Mouse (Mus musculus) heart, embryonic 16.5 days (tissue): Measurements from ENCODE around the gene Plce1. TPM values are rescaled to one million over a fixed set of nuclear protein-coding genes. Genes with fewer than 3 reads are reported as not detected.

Source experiments
- ATAC-seq: fragments of 200-750 bp; cut with Nextera tagmentation; replicated peaks from 2 replicates; pipeline ENCODE4 v1.8.0; 2017; ENCODE audit warnings: moderate number of reproducible peaks; ENCODE audit not compliant: insufficient read depth, low FRiP score; ENCODE audit errors: extremely low read depth
- H3K27ac ChIP-seq: fragments of 300-500 bp; sonication (generic); 2 replicates; pipeline ENCODE4 v1.5.1; 2014; ENCODE audit warnings: mild to moderate bottlenecking, low read length, control low read depth, moderate library complexity
- H3K27me3 ChIP-seq: fragments of 300-500 bp; sonication (generic); 2 replicates; pipeline ENCODE4 v1.6.1; 2014; ENCODE audit warnings: low read length, mixed read lengths; ENCODE audit not compliant: control insufficient read depth, insufficient read depth
- H3K36me3 ChIP-seq: fragments of 300-500 bp; sonication (generic); 2 replicates; pipeline ENCODE4 v1.6.1; 2014; ENCODE audit not compliant: control insufficient read depth, insufficient read depth
- H3K4me1 ChIP-seq: fragments of 300-500 bp; sonication (generic); 2 replicates; pipeline ENCODE4 v1.6.1; 2014; ENCODE audit warnings: low read length, mixed read lengths; ENCODE audit not compliant: control insufficient read depth, insufficient read depth
- H3K4me2 ChIP-seq: fragments of 300-500 bp; sonication (generic); 2 replicates; pipeline ENCODE4 v1.6.1; 2014; ENCODE audit warnings: low read depth, mild to moderate bottlenecking, control low read depth, low read length
- H3K4me3 ChIP-seq: fragments of 300-500 bp; sonication (generic); 2 replicates; pipeline ENCODE4 v1.5.1; 2014; ENCODE audit warnings: mild to moderate bottlenecking, control low read depth, low read length
- H3K9ac ChIP-seq: fragments of 300-500 bp; sonication (generic); 2 replicates; pipeline ENCODE4 v1.6.1; 2014; ENCODE audit warnings: low read length, control low read depth
- H3K9me3 ChIP-seq: fragments of 300-500 bp; sonication (generic); replicated peaks from 2 replicates; pipeline ENCODE4 v1.6.1; 2016; ENCODE audit warnings: low read length; ENCODE audit not compliant: control insufficient read depth
- WGBS: fragments of 180-500 bp; shearing (Covaris S2); extraction: QIAGEN DNeasy Blood & Tissue Kit; methylation state at CpG from one replicate; pipeline ENCODE4 v1.1.7; 2014; 5-methylcytosine and 5-hydroxymethylcytosine counted together
- polyA plus RNA-seq: library from polyadenylated mRNA; unstranded; fragments of >200 nt; fragmentation: Nextera tagmentation; extraction: Ambion mirVana; gene quantifications from 2 replicates; pipeline ENCODE4 v1.2.1, GENCODE M21; 2015

Gene Plce1
- polyA plus RNA-seq, 1 experiment from 2014 or later: 5.8 TPM

DNA sequence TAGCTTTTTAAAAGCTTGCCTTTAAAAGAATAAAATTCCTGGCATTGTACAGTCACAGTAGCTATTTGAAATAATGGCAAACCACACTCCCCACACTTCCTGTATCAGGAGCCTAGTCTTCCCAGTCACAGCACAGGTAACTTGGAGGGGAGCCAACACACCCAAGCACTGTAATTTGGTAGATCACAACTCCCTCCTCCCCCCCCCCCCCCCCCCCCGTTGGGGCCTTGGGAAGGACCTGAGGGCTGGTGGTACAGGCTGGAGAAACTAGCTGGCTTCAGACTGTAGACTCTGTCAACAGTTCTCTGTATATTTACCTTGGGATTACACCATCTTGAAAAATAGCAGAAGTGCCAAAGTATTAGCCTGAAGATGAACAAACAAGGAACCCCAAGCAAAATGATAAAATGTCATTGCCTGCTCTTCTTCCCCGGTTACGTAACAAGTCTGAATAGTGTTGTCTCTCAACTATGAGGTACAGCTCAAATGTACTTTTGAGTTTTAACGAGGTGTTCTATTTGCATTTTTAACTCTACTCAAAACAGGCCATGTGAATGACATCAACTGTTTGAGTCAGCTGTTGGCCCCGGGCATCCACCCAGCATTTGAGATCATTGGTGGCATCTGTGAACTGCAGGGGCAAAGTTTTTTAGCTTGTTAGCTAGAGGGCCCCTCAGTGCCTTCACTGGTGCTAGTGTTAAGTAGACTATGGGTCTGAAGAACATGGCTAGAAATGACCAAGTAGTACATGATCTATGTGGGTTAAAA, 33.7 kb downstream of the Plce1 start:
- no peak overlapping the region for H3K4me2 ChIP-seq
- H3K36me3 ChIP-seq: no peaks in the 10 kb centered on the region
- H3K27ac ChIP-seq: no peak overlapping the region
- ATAC-seq: no peak
- WGBS: 79% methylated on average over 5 of the region's 5 CpGs
- no peak overlapping the region for H3K4me3 ChIP-seq
- peaks cover 3% of the 10 kb centered on the region; the same call in 1 of the 2 replicates for H3K4me1 ChIP-seq
- H3K9me3 ChIP-seq: no peaks in the 10 kb centered on the region
- no peak overlapping the region for H3K9ac ChIP-seq
- H3K27me3 ChIP-seq: no peaks in the 10 kb centered on the region

DNA sequence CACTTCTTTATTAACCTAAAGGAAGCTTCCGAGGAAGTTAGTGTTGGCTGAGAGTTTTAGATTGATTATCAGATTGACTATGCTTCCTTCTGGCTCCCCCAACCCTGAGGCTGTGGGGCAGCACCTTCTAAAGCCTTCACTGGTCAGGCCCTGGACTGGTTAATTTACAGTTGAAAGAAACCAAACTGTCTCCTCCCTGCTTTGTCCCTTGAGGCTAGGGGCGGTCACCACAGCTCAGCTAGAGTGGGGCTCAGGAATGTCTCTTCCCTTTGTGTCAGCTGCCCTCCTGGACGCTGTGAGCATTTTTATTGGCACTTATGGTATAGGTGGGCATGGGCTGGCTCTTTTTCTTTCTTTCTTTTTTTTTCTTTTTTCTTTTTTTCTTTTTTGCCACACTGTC, 45.9 kb downstream of the Plce1 start:
- H3K27ac ChIP-seq: no peak overlapping the region
- peaks cover 10% of the 10 kb centered on the region for H3K36me3 ChIP-seq
- ATAC-seq: no peak
- no peak overlapping the region for H3K9ac ChIP-seq
- no peak overlapping the region for H3K4me2 ChIP-seq
- H3K27me3 ChIP-seq: no peaks in the 10 kb centered on the region
- 0 out of 2 replicates have a peak, but pooled peaks cover 7% of the 10 kb centered on the region for H3K9me3 ChIP-seq
- WGBS: 45% methylated on average over 3 of the region's 3 CpGs
- no peaks in the 10 kb centered on the region for H3K4me1 ChIP-seq
- no peak overlapping the region for H3K4me3 ChIP-seq

DNA sequence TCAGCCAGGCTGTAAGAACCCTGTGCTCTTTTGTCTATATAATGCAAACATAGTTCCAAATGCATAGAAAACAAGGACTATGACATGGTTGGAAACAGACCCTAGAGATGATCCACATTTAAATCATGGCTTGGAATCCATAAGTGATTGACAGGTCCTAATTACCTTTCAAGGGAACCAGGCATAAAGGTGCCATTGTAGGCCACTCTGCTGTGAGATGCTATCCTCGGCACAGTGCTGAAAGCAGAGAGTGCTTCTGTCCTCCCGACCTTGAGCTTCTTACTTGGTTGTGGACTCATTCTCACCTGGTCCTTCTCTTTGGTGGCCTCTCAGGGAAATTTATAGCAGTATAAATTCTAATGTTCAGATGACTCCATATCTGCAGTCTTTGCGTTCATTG, 46.6 kb downstream of the Plce1 start:
- H3K4me2 ChIP-seq: no peak overlapping the region
- H3K27ac ChIP-seq: no peak overlapping the region
- no peaks in the 10 kb centered on the region for H3K4me1 ChIP-seq
- H3K9me3 ChIP-seq: 0 out of 2 replicates have a peak, but pooled peaks cover 7% of the 10 kb centered on the region
- ATAC-seq: no peak
- WGBS: 61% methylated on average over 3 of the region's 3 CpGs
- H3K4me3 ChIP-seq: no peak overlapping the region
- H3K27me3 ChIP-seq: no peaks in the 10 kb centered on the region
- peaks cover 10% of the 10 kb centered on the region for H3K36me3 ChIP-seq
- no peak overlapping the region for H3K9ac ChIP-seq

DNA sequence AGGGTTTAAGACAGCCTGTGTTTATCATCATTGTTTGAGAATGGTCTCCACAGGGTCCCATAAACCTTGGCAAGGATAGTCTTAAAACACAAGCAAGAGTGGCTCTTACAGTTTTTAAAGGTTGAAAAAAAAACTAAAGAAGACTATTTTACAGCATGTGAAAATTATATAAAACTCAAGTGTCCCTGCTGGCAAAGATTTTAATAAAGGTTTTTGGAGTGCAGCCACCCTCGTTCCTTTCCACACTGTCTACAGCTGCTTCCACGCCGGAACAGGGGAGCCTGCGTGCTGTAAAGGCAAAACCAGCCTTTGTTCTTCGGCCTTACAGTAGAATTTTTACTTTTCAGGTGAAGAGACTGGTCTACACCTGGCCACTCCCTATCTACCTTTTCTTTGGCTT, 52.3 kb downstream of the Plce1 start:
- 0 out of 2 replicates have a peak, but pooled peaks cover 2% of the 10 kb centered on the region for H3K4me1 ChIP-seq
- 83% methylated on average over 5 of the region's 5 CpGs for WGBS
- H3K4me3 ChIP-seq: no peak overlapping the region
- no peaks in the 10 kb centered on the region for H3K36me3 ChIP-seq
- ATAC-seq: no peak
- H3K27me3 ChIP-seq: no peaks in the 10 kb centered on the region
- H3K27ac ChIP-seq: no peak overlapping the region
- H3K9ac ChIP-seq: no peak overlapping the region
- no peaks in the 10 kb centered on the region for H3K9me3 ChIP-seq
- H3K4me2 ChIP-seq: no peak overlapping the region

DNA sequence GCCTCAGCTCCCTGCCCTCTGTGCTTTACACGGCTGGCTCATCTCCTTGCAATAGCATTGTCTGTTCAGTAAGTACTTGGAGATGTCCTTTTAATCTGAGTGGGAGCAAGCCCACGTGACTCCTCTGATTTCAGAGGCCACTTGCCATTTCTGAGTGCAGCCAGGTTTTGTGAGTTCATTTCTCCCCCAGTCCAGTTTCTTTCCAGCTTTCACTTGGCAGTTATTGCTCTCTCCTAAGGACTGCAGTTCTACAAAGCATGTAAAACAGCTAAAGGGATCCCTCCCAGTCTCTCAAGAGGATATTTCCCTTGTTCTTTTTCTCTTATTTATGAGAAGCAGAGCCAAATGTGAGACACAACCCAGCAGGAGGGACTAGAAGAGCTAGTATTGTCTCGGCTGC, 58.4 kb downstream of the Plce1 start:
- Histone ChIP-seq H3K9ac (no peak overlapping the region), H3K9me3 (no peaks in the 10 kb centered on the region), H3K4me1 (no peaks in the 10 kb centered on the region), H3K27ac (no peak overlapping the region), H3K4me3 (no peak overlapping the region), H3K4me2 (no peak overlapping the region), H3K36me3 (no peaks in the 10 kb centered on the region), H3K27me3 (no peaks in the 10 kb centered on the region)
- no peak for ATAC-seq
- 64% methylated on average over 3 of the region's 3 CpGs for WGBS

DNA sequence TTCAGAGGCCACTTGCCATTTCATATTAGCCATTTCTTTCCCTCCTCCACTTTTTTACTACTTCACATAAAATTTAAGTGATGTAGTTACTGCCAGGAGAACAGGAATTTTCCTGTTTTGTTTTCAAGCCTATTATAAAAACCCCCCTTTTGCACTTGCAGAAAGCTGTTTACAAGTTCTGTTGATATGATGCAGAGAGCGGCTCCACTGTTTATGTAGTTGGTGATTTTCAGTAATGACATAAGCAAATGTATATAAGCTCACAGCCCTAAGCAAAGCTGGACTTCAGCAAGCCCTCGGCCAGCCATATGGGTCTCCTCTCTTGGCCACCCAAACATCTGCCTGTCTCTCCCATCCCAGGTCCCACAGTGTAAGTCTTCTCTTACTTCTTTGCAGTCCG, 59.6 kb downstream of the Plce1 start:
- ATAC-seq: no peak

DNA sequence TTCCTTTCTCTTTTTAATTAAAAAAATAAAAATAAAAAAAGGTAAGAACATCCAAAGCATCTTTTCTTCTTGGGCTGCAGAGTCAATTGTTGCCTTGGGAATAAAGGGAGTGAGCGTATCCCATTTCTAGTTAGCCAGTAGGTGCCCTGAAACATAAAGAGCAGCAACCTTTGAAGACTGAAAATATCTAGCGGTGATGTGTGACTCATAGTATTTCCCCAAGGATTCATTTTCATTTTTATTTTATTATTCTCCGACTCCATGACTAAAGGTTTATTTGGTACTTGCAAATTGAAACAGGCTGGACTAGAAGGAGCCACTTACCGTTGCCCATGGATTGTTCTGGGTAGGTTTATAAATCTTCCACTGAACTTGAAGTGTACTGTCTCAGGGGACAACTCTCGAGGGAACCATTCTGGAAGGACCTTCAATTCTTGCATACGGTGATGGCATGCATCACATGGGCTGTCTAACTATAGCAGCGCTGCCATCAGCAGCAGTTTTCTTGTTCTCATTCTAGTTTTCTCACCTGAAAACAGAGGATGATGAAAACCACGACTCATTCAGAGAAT, 68.7 kb downstream of the Plce1 start:
- H3K27me3 ChIP-seq: no peaks in the 10 kb centered on the region
- H3K9ac ChIP-seq: no peak overlapping the region
- no peak overlapping the region for H3K4me3 ChIP-seq
- no peak overlapping the region for H3K27ac ChIP-seq
- no peak overlapping the region for H3K4me2 ChIP-seq
- 79% methylated on average over 8 of the region's 8 CpGs for WGBS
- no peak for ATAC-seq
- H3K9me3 ChIP-seq: peaks cover 5% of the 10 kb centered on the region; the same call in 1 of the 2 replicates
- H3K36me3 ChIP-seq: no peaks in the 10 kb centered on the region
- H3K4me1 ChIP-seq: no peaks in the 10 kb centered on the region

More for the DNA sequence above, 59.6 kb downstream of the Plce1 start:
- WGBS: 88% methylated on average over 3 of the region's 3 CpGs
- Histone ChIP-seq H3K27ac (no peak overlapping the region), H3K9me3 (no peaks in the 10 kb centered on the region), H3K4me1 (no peaks in the 10 kb centered on the region), H3K9ac (no peak overlapping the region), H3K36me3 (no peaks in the 10 kb centered on the region), H3K4me2 (no peak overlapping the region), H3K27me3 (no peaks in the 10 kb centered on the region), H3K4me3 (no peak overlapping the region)

DNA sequence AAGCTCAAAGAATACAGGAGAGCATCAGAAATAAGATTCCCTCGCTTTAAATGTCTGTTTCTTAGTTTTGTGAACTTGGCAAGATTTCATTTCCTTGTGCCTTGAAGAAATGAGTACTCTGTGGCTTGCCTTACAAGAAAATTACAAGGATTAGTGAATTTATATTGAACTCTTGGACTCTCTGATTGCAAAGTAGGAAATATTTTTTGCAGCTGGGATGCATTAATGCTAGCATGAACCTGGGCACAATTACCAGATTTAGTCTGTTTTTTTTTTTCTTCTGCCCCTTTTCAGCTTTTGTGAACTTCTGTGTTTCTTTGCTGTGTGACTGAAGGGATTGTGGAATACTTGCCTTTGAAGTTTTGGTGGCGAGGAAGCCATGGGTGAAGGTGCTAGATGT, 72.6 kb downstream of the Plce1 start:
- no peak overlapping the region for H3K9ac ChIP-seq
- no peak overlapping the region for H3K4me3 ChIP-seq
- no peaks in the 10 kb centered on the region for H3K27me3 ChIP-seq
- peaks cover 5% of the 10 kb centered on the region for H3K4me1 ChIP-seq
- H3K36me3 ChIP-seq: no peaks in the 10 kb centered on the region
- ATAC-seq: no peak
- H3K4me2 ChIP-seq: no peak overlapping the region
- H3K9me3 ChIP-seq: peaks cover 5% of the 10 kb centered on the region; the same call in 1 of the 2 replicates
- WGBS: 71% methylated on average over 2 of the region's 2 CpGs
- no peak overlapping the region for H3K27ac ChIP-seq

DNA sequence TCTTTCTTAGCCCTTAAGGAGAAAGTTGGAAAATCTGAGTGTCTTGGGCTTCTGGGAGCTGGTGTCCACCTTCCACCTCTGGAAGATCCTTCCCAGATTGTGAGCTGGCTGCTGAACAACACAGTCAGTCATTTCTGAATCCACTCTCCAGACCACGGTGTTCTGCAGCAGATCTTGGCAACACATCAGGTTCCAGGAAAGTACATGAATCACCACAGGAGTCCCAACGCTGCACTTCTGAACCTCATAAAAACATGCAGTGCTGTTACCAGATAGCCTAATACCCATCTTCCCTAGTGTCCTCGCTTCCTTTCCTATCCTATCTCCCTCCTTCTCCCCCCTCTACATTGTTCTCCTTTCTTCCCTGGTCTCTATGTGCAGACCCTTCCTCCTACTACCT, 74.5 kb downstream of the Plce1 start:
- H3K27me3 ChIP-seq: no peaks in the 10 kb centered on the region
- 58% methylated on average over 3 of the region's 3 CpGs for WGBS
- no peak overlapping the region for H3K4me2 ChIP-seq
- peaks cover 5% of the 10 kb centered on the region for H3K4me1 ChIP-seq
- no peak overlapping the region for H3K9ac ChIP-seq
- H3K4me3 ChIP-seq: no peak overlapping the region
- H3K27ac ChIP-seq: no peak overlapping the region
- H3K36me3 ChIP-seq: no peaks in the 10 kb centered on the region
- ATAC-seq: no peak
- H3K9me3 ChIP-seq: peaks cover 5% of the 10 kb centered on the region; the same call in 1 of the 2 replicates
